Mouse (Mus musculus) E14TG2a.4 (cell line): ENCODE measurements around the gene Thoc6.
A peak's percentile ranks its signal among the peaks of the same experiment; 100 is the strongest.

Experiments
- H3K27me3 ChIP-seq: 2 replicates; pipeline ENCODE4 v1.6.1; 2014; ENCODE audit warnings: low read length, control low read depth; ENCODE audit not compliant: insufficient read depth
- H3K36me3 ChIP-seq: 2 replicates; pipeline ENCODE4 v1.6.1; 2014; ENCODE audit warnings: low read length, control low read depth; ENCODE audit not compliant: insufficient read depth
- H3K4me1 ChIP-seq: replicated peaks from 2 replicates; pipeline ENCODE4 v1.6.1; 2014; ENCODE audit warnings: low read depth, low read length, control low read depth
- H3K4me3 ChIP-seq: replicated peaks from 2 replicates; pipeline ENCODE4 v1.5.1; 2014; ENCODE audit warnings: mild to moderate bottlenecking, low read length
- H3K9me3 ChIP-seq: 2 replicates; pipeline ENCODE4 v1.6.1; 2014; ENCODE audit warnings: low read length, control low read depth
- CTCF ChIP-seq: conservative IDR thresholded peaks from 2 replicates; pipeline ENCODE4 v1.5.1; 2014; ENCODE audit warnings: low read length
- NANOG ChIP-seq: IDR thresholded peaks from 2 replicates; pipeline ENCODE4 v1.6.1; 2014; ENCODE audit warnings: borderline replicate concordance, low read length, mixed read lengths
- POU5F1 ChIP-seq: IDR thresholded peaks from 2 replicates; pipeline ENCODE4 v1.6.1; 2014; ENCODE audit warnings: low read length, borderline replicate concordance

The Thoc6 gene

DNA sequence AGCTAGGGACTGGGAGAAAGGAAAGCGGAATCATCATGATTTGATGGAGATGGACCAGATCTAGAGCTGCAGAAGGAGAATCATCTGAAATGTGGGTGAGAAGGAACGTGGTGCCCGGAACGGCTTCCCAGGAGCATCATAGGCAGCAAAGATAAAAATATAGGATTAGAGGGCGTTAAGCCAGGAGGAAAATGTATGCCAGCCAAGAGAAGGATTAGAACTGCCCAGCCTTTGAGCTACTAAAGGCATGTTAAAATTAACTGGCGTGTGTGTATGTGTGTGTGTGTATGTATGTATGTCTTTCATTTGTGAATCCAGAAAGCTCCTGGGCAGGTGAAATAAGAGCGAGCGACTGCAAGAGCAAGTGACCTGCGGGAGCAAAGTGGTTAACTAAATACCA is 29.6 kb upstream of the Thoc6 start:
- H3K27me3 ChIP-seq = peaks cover 38% of the 10 kb centered on the region
- no peaks in the 10 kb centered on the region for H3K9me3 ChIP-seq
- no peaks in the 10 kb centered on the region for H3K36me3 ChIP-seq
- peaks cover 28% of the 10 kb centered on the region for H3K4me1 ChIP-seq
- TF ChIP-seq NANOG = no peak
- no peak for TF ChIP-seq CTCF
- TF ChIP-seq POU5F1 = no peak
- no peak overlapping the region for H3K4me3 ChIP-seq

DNA sequence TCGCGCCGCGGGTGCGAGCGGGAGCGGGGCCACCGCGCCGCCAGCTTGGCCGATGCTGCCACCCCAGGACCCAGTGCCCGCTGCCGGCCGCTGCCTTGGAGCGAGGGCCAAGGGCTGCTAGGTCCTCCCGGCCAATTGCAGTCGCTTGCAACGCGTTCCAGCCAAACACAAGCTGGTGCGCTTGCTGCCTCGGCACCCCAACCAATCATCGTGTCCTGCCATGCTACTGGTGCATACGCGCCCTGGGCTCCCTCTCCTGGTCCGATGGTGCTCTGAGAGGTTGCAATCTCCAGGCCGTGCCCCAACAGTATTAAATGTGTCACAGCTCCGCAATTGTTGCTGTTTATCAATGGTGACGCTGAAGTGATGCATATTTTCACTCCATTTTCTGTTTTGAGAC is 26.4 kb upstream of the Thoc6 start:
- Histone ChIP-seq H3K27me3 (peaks cover 33% of the 10 kb centered on the region), H3K9me3 (no peaks in the 10 kb centered on the region), H3K4me3 (peak overlapping the region; percentile 90), H3K4me1 (peaks cover 49% of the 10 kb centered on the region), H3K36me3 (no peaks in the 10 kb centered on the region)
- TF ChIP-seq CTCF = peak; percentile 11; the same call in 1 of the 2 replicates
- no peak for TF ChIP-seq NANOG

DNA sequence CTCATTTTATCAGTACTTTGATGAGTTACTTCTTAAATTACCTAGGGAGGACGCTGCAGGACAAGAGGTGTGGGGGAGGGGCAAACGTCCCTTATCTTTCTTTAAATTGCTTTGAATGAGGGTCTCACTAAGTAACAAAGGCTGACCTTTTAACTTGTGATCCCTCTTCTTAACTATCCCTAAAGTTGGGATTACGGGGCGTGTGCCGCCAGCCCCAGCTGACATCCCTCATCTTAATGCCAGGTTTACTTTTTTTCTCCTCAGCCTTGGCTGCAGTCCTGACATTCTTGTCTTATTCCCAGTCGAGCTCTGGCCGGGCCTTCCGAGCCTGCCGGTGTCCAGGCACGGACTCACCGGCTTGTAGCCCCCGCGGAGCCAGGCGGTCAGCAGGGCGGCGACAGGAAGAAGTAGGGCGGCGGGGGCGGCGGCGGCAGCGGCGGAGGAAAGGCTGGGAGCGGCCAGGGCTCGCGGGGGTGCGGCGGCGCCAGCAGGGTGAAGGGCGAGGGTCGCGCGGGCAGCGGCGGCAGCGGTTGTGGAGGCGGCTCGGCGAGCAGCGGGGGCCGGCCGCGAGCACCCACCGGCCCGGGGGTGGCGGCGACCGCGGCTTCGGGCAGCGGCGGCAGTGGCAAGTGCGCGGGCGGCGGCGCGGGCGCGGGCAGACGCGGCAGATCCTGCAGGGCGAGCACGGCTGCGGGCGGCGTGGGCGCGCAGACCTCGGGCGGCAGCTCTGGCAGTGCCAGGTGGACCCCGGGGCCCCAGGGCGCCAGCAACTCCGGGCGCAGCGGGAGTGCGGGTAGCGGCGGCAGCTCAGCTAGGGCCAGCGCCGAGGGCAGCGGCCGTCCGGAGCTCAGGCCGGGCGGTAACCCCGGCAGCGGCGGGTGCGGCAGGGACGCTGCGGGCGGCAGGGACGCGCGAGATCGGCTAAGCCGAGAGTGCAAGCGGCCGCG is 25.7 kb upstream of the Thoc6 start:
- peak overlapping the region; percentile 90 for H3K4me3 ChIP-seq
- peaks cover 35% of the 10 kb centered on the region for H3K27me3 ChIP-seq
- H3K9me3 ChIP-seq = no peaks in the 10 kb centered on the region
- H3K4me1 ChIP-seq = peaks cover 50% of the 10 kb centered on the region
- TF ChIP-seq CTCF (no peak), POU5F1 (no peak), NANOG (no peak)
- H3K36me3 ChIP-seq = no peaks in the 10 kb centered on the region

DNA sequence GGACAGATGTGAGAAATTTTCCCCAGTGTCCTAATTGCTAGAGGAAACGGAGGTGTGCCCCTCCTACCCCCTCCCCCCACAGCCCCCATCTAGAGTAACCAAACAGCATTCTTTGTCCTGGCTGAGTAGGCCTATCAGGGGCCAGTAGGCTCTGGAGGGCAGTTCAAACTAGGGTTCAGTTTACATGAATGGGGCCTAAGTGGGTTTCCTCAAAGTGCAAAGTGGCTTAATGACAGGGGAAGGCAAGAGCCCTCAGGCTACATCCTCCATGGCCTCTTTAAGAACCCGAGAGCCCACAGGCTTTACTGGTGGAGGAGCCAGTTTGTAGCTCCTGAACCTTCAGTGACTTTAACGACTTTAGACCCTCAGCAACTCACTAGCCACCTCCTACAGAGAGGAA is 22.1 kb upstream of the Thoc6 start:
- no peaks in the 10 kb centered on the region for H3K9me3 ChIP-seq
- peaks cover 63% of the 10 kb centered on the region for H3K4me1 ChIP-seq
- H3K4me3 ChIP-seq = no peak overlapping the region
- no peaks in the 10 kb centered on the region for H3K36me3 ChIP-seq
- TF ChIP-seq NANOG (peak; percentile 5; the same call in 1 of the 2 replicates), CTCF (no peak)
- peaks cover 28% of the 10 kb centered on the region for H3K27me3 ChIP-seq

DNA sequence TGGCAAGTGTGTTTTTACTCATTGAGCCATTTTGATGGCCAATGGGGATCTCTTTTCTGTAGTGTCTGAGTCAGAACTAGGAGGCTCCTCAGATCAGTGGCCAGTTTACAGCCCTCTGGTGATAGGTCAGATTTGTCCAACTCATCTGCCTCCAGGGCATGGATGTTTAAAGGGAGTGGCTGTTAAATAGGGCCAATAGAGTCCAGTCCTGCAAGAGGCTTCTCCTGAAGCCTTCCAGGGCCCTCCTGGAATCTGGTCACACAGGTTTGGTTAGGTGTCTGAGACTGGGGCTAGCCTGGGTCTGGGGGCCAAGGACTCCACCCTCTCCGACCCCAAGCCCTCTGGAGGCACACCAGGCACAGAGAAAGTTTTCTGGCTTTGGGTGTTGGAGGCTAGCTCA is 20.8 kb upstream of the Thoc6 start:
- peak overlapping the region; percentile 0; the same call in 1 of the 2 replicates for H3K4me3 ChIP-seq
- TF ChIP-seq NANOG (no peak), POU5F1 (no peak), CTCF (no peak)
- no peaks in the 10 kb centered on the region for H3K36me3 ChIP-seq

DNA sequence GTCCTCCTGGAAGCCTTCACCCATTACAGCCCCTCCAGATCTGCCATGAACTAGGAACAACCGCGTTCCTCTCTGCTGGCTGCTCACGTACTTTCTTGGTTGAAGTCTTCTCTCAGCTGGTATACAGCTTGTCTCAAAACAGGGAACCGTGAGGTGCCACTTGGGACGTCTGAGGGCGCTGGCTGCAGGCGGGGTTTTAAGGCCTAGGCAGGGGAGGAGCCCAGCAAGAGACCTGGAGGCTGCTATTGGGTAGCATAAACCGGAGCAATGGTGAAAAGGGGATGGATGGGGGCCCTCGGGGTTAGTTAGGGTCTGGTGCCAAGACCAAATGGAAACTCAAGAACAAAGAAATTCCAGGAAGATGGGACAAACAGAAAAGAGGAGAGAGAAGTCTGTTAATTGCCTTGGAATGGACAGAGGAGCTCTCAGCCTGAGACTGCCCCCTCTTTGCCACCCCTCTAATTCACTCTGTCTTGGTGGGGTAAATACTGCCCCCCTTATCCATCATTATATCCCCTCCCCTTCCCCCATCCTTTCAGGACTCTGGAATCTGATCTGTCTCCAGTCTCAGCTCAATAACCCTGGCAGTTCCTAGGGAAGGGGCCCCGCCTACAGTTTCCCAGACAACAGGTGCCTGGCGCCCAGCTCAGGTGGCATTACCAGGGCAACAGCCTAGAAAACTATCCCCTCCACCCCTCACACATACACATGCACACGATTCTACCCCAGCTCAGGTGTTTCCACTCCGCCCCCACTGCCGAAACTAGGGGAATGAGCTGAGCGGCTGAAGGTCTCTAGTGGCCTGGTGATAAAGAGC is 10.4 kb upstream of the Thoc6 start, which contains the start of gene Cldn9:
Gene Cldn9, minus strand, starts transcription at position 171 of the 817 bp plus-strand sequence.
- peaks cover 46% of the 10 kb centered on the region for H3K27me3 ChIP-seq
- TF ChIP-seq CTCF (no peak), POU5F1 (no peak), NANOG (no peak)

More for the DNA sequence above, 20.8 kb upstream of the Thoc6 start:
- Histone ChIP-seq H3K9me3 (no peaks in the 10 kb centered on the region), H3K4me1 (peaks cover 60% of the 10 kb centered on the region), H3K27me3 (peaks cover 26% of the 10 kb centered on the region)

DNA sequence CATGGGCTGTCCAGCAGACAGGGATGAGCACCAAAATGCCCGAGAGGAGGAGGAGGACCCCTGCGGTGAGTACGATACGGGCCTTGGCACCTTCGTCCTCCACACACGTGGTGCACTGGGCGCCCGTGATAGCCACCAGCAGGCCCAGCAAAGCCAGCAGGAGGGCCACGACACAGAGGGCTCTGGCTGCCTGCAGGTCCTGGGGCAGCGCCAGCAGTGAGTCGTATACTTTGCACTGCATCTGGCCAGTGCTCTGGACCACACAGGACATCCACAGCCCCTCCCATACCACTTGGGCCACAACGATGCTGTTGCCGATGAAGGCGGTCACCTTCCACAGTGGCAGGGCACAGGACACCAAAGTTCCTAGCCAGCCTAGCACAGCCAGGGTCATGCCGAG is 9.5 kb upstream of the Thoc6 start:
- Histone ChIP-seq H3K9me3 (no peaks in the 10 kb centered on the region), H3K27me3 (peaks cover 54% of the 10 kb centered on the region), H3K4me3 (peak overlapping the region; percentile 73), H3K4me1 (peaks cover 74% of the 10 kb centered on the region), H3K36me3 (peaks cover 14% of the 10 kb centered on the region)
- TF ChIP-seq POU5F1 (no peak), NANOG (no peak), CTCF (no peak)

More for the DNA sequence above, 10.4 kb upstream of the Thoc6 start, which contains the start of gene Cldn9:
- Histone ChIP-seq H3K9me3 (no peaks in the 10 kb centered on the region), H3K4me3 (peak within 1 kb of the TSS; percentile 73), H3K4me1 (peaks cover 67% of the 10 kb centered on the region), H3K36me3 (peaks cover 14% of the 10 kb centered on the region)

DNA sequence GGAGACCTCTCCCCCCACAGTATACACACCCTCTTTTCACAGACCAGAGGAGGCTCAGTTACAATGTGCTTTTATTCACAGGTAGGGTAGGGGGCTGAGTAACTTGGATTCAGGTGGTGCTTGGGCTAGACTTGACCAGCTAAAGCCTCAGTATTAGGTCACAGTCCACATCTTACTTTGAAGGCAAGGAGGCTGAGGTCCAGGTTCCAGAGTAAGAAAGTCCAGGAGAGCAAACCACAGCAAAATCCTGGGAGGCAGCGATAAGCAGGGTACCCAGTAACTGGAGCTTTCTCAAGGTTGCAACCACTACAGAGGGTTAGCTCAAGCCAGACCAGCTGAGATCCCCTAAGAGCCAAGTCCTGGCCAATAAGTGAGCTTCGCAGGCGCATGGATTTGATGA is 8.8 kb upstream of the Thoc6 start:
- Histone ChIP-seq H3K9me3 (no peaks in the 10 kb centered on the region), H3K4me3 (peak overlapping the region; percentile 73), H3K4me1 (peaks cover 80% of the 10 kb centered on the region), H3K36me3 (peaks cover 14% of the 10 kb centered on the region), H3K27me3 (peaks cover 61% of the 10 kb centered on the region)
- TF ChIP-seq NANOG (no peak), CTCF (no peak)
